In genomic region chr12:9071493-9071892, GRCm38 (mm10) we compare ENCODE assay signal across 11 mouse cellular contexts. TPM values are rescaled to one million over a fixed set of nuclear protein-coding genes. Genes with fewer than 3 reads are reported as not detected.
A peak's percentile ranks its signal among the peaks of the same experiment; 100 is the strongest.
DNase-seq lines count a peak whose midpoint lies in the region; ATAC-seq lines count a peak whose summit lies in the region.
"Had no signal": no experiment of that assay in that cellular context is flagged by ENCODE, and none has a peak within 500 bp of the region (broad histone marks: within the 10 kb centered on the region; RNA-seq: fewer than 3 reads in every experiment).

No protein-coding gene starts in this region.

- no peak overlapping the region for H3K27ac ChIP-seq in limb, embryonic 13.5 days
- no peak overlapping the region for H3K27ac ChIP-seq in limb, embryonic 10.5 days
- no peak overlapping the region for H3K27ac ChIP-seq in hindbrain, embryonic 16.5 days (ENCODE audit: low read depth, low read length)
- H3K27ac ChIP-seq: kidney, postnatal 0 days; liver, embryonic 13.5 days had no signal

- H3K9me3 ChIP-seq in limb, embryonic 13.5 days = 0 out of 2 replicates have a peak, but pooled peaks cover 5% of the 10 kb centered on the region
- H3K9me3 ChIP-seq in limb, embryonic 10.5 days (replicated peaks) = no peaks in the 10 kb centered on the region
- no peaks in the 10 kb centered on the region for H3K9me3 ChIP-seq in hindbrain, embryonic 16.5 days (ENCODE audit: control insufficient read depth, low read length)
- H3K9me3 ChIP-seq: liver, embryonic 13.5 days had no signal

- H3K9ac ChIP-seq in limb, embryonic 13.5 days = no peak overlapping the region
- no peak overlapping the region for H3K9ac ChIP-seq in hindbrain, embryonic 16.5 days (ENCODE audit: low read depth, low read length)
- H3K9ac ChIP-seq: liver, embryonic 13.5 days had no signal

- H3K27me3 ChIP-seq in limb, embryonic 13.5 days = no peaks in the 10 kb centered on the region
- H3K27me3 ChIP-seq in limb, embryonic 10.5 days (ENCODE audit: low read depth, poor library complexity, severe bottlenecking) = no peaks in the 10 kb centered on the region
- H3K27me3 ChIP-seq in hindbrain, embryonic 16.5 days (replicated peaks; ENCODE audit: control insufficient read depth, insufficient read depth, low read length) = no peaks in the 10 kb centered on the region
- H3K27me3 ChIP-seq: liver, embryonic 13.5 days had no signal

- no peak for DNase-seq in limb, embryonic 10.5 days (ENCODE audit: low spot score)
- peak; percentile 50 for DNase-seq in NIH3T3 (ENCODE audit: low read depth)
- peak; percentile 45 for DNase-seq in embryo, embryonic 11.5 days (ENCODE audit: low read depth, low spot score)
- no peak for DNase-seq in urinary bladder, postnatal 36 days (ENCODE audit: low spot score in 2 of 2)
- no peak for DNase-seq in B cell, adult 2 months
- DNase-seq: cerebellum, adult 9-10 months; heart, adult 18-20 months; liver, embryonic 13.5 days had no signal

- 37% methylated on average over 4 of the region's 4 CpGs for WGBS in limb, embryonic 13.5 days
- WGBS in limb, embryonic 10.5 days = 44% methylated on average over 4 of the region's 4 CpGs
- WGBS in hindbrain, embryonic 16.5 days = 28% methylated on average over 4 of the region's 4 CpGs

- H3K36me3 ChIP-seq in limb, embryonic 13.5 days = no peaks in the 10 kb centered on the region
- no peaks in the 10 kb centered on the region for H3K36me3 ChIP-seq in limb, embryonic 10.5 days
- no peaks in the 10 kb centered on the region for H3K36me3 ChIP-seq in hindbrain, embryonic 16.5 days (ENCODE audit: control insufficient read depth, insufficient read depth, low read length)
- H3K36me3 ChIP-seq: liver, embryonic 13.5 days had no signal

- 0 out of 2 replicates have a peak, but pooled peaks have one; percentile 24 for ATAC-seq in limb, embryonic 13.5 days (ENCODE audit: low FRiP score, low read depth)
- peak; percentile 82 for ATAC-seq in hindbrain, embryonic 16.5 days

- no peaks in the 10 kb centered on the region for H3K4me1 ChIP-seq in limb, embryonic 13.5 days
- 0 out of 2 replicates have a peak, but pooled peaks cover 4% of the 10 kb centered on the region for H3K4me1 ChIP-seq in limb, embryonic 10.5 days
- no peaks in the 10 kb centered on the region for H3K4me1 ChIP-seq in hindbrain, embryonic 16.5 days (ENCODE audit: control insufficient read depth, insufficient read depth, low read depth, low read length)
- H3K4me1 ChIP-seq: liver, embryonic 13.5 days had no signal

- H3K4me3 ChIP-seq in limb, embryonic 13.5 days = no peak overlapping the region
- H3K4me3 ChIP-seq in limb, embryonic 10.5 days = no peak overlapping the region
- H3K4me3 ChIP-seq in hindbrain, embryonic 16.5 days (ENCODE audit: low read length) = no peak overlapping the region
- H3K4me3 ChIP-seq: liver, embryonic 13.5 days had no signal

- H3K4me2 ChIP-seq in limb, embryonic 13.5 days (replicated peaks) = no peak overlapping the region
- H3K4me2 ChIP-seq in hindbrain, embryonic 16.5 days (ENCODE audit: low read length) = no peak overlapping the region
- H3K4me2 ChIP-seq: liver, embryonic 13.5 days had no signal

RNA-seq across cellular contexts. Expression of gene Ttc32, which starts 41.7 kb away (rescaled TPM):
- polyA plus RNA-seq in limb, embryonic 13.5 days (2015; fragmentation: Nextera tagmentation; extraction: Ambion mirVana) = 15.7 and 17.9 TPM in 2 replicates
- polyA plus RNA-seq in limb, embryonic 10.5 days (2016; fragmentation: Nextera tagmentation; extraction: Ambion mirVana) = 14.8 and 15.0 TPM in 2 replicates
- polyA plus RNA-seq in hindbrain, embryonic 16.5 days (2015; fragmentation: Nextera tagmentation; extraction: Ambion mirVana) = 7.3 and 8.8 TPM in 2 replicates

Comparison
In these comparisons a context has a peak if more than half of its experiments do, and no peak if none do; other contexts are left out.
1. DNase-seq: peak in NIH3T3 (single experiment) and embryo, embryonic 11.5 days (single experiment); none in limb, embryonic 10.5 days (single experiment), urinary bladder, postnatal 36 days (0 of 2) and B cell, adult 2 months (0 of 2).